Mouse (Mus musculus) liver, embryonic 14.5 days (tissue): ENCODE data around the gene Hsd17b14.

Source experiments
- CTCF ChIP-seq: IDR thresholded peaks from 2 replicates; pipeline ENCODE4 v1.5.1; 2016; ENCODE audit warnings: antibody characterized with exemption, low read depth, control low read depth
- EP300 ChIP-seq: IDR thresholded peaks from 2 replicates; pipeline ENCODE4 v1.6.1; 2016; ENCODE audit warnings: antibody characterized with exemption, low read depth

DNA sequence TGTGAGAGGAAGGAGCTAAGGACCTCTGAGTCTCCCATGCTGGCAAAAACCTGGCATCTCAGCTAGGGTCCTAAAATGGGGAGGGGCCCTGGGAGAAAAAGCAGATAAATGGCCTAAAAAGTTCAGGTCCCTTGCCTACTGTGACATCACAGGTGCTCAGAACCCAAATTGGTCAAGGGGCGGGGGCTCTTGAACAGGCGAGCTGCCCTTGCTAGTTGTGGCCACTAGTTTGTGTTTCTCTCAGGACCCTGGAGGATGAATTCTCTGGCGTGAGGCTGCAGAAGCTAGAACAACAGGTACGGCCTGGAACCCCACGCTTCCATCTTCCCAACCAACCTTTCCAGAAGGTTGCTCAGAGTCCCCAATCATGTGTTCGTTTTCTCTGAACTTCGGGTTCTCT lies 40.3 kb upstream of the Hsd17b14 start:
- TF ChIP-seq EP300 (no peak), CTCF (no peak)
